Mouse (Mus musculus) heart, postnatal 0 days (tissue): ENCODE results near the gene Cyld.

Source experiments
- CTCF ChIP-seq: IDR thresholded peaks from 2 replicates; pipeline ENCODE4 v1.5.1; 2016; ENCODE audit warnings: antibody characterized with exemption, control low read depth, low read depth
- EP300 ChIP-seq: IDR thresholded peaks from 2 replicates; pipeline ENCODE4 v1.6.1; 2016; ENCODE audit warnings: antibody characterized with exemption, low read depth

GRCm38 (mm10) chr8:88771241-88771640, 74.4 kb downstream of the Cyld start:
- TF ChIP-seq CTCF: no peak
- no peak for TF ChIP-seq EP300
